In the genomic region with DNA sequence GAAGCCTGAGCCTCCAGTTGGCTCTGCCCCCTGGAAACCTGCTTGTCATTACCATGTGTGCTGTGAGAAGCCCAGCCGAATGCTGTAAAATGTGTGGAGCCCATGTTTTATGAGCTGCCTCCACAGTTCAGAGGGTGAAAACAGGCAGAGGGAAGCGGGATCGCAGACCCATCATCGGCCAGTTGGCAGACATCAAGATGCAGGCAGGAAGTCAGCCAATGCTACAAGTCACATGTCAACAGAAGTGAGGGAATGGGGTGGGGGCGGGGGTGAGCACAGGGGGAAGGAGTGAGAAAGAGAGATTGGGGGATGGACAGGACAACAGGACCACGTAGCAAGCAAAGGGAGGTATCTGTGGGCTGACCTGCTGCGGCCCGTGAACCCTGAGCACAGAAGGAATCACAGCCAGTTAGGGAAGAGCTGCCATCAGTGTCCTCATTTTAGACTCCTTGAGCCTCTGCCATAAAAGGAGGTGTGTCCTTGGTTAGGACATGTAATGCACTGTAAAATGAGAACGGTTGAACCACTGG, we compare ENCODE assay signal across 9 mouse cellular contexts. TPM values are rescaled to one million over a fixed set of nuclear protein-coding genes. Genes with fewer than 3 reads are reported as not detected.
DNase-seq lines count a peak whose midpoint lies in the region; ATAC-seq and TF ChIP-seq lines count a peak whose summit lies in the region.
"Had no signal": no experiment of that assay in that cellular context is flagged by ENCODE, and none has a peak within 500 bp of the region (broad histone marks: within the 10 kb centered on the region; RNA-seq: fewer than 3 reads in every experiment).

No protein-coding gene starts in this region.

- no peak overlapping the region for H3K9ac ChIP-seq in heart, adult 2 months (ENCODE audit: low read depth, low read length)
- H3K9ac ChIP-seq in stomach, postnatal 0 days (ENCODE audit: low read length): no peak overlapping the region
- H3K9ac ChIP-seq: midbrain, embryonic 12.5 days had no signal

- no peak for TF ChIP-seq CTCF in lung, adult 2 months (IDR thresholded peaks at IDR 0.05; ENCODE audit: insufficient read depth, low read length)
- no peak for TF ChIP-seq CTCF in heart, adult 2 months (IDR thresholded peaks at IDR 0.05)
- TF ChIP-seq CTCF in stomach, postnatal 0 days (IDR thresholded peaks at IDR 0.05; ENCODE audit: low read depth): no peak

- DNase-seq in lung, adult 18-20 months: peak; percentile 37 to 44
- DNase-seq in lung, adult 2 months: no peak
- DNase-seq in heart, adult 2 months: peak; percentile 60 to 73
- DNase-seq in kidney, postnatal 10 days: peak; percentile 79
- no peak for DNase-seq in stomach, postnatal 0 days (ENCODE audit: low spot score)
- DNase-seq in spleen, postnatal 4 days (ENCODE audit: low spot score in 2 of 2): no peak
- no peak for DNase-seq in Muller cell, postnatal 12 days (ENCODE audit: inconsistent ontology term)
- no peak for DNase-seq in thymus, adult 18-20 months

- peak overlapping the region; percentile 93 for H3K27ac ChIP-seq in heart, adult 2 months
- no peak overlapping the region for H3K27ac ChIP-seq in stomach, postnatal 0 days (replicated peaks)
- H3K27ac ChIP-seq: midbrain, embryonic 12.5 days had no signal

- no peak for TF ChIP-seq POLR2A in lung, adult 2 months (IDR thresholded peaks at IDR 0.05; ENCODE audit: borderline replicate concordance, extremely low read depth, low read depth, low read length)
- TF ChIP-seq POLR2A in heart, adult 2 months (IDR thresholded peaks at IDR 0.05; ENCODE audit: insufficient read depth, low read depth, low read length): no peak

- H3K4me3 ChIP-seq in lung, adult 2 months (replicated peaks; ENCODE audit: extremely low read depth, low read depth, low read length): no peak overlapping the region
- H3K4me3 ChIP-seq in heart, adult 2 months: no peak overlapping the region
- no peak overlapping the region for H3K4me3 ChIP-seq in stomach, postnatal 0 days (ENCODE audit: low read depth, low read length)
- H3K4me3 ChIP-seq: midbrain, embryonic 12.5 days had no signal

- peak; percentile 16; the same call in 1 of the 2 replicates for ATAC-seq in stomach, postnatal 0 days (ENCODE audit: low FRiP score, low TSS enrichment)

- H3K4me1 ChIP-seq in lung, adult 2 months (ENCODE audit: control insufficient read depth, insufficient read depth, low read length): peaks cover 15% of the 10 kb centered on the region
- H3K4me1 ChIP-seq in heart, adult 2 months (ENCODE audit: control insufficient read depth, insufficient read depth, low read length): peaks cover 14% of the 10 kb centered on the region
- peaks cover 19% of the 10 kb centered on the region for H3K4me1 ChIP-seq in stomach, postnatal 0 days (replicated peaks; ENCODE audit: control insufficient read depth, insufficient read depth)

- H3K9me3 ChIP-seq in stomach, postnatal 0 days (ENCODE audit: control insufficient read depth, low read length): no peaks in the 10 kb centered on the region
- H3K9me3 ChIP-seq: midbrain, embryonic 12.5 days had no signal

- 48% methylated on average over 9 of the region's 9 CpGs for WGBS in lung, adult 2 months
- WGBS in heart, adult 2 months: 29% methylated on average over 9 of the region's 9 CpGs
- WGBS in stomach, postnatal 0 days: 47% methylated on average over 9 of the region's 9 CpGs

- peak; percentile 72; the same call in 1 of the 2 replicates for TF ChIP-seq EP300 in heart, adult 2 months (IDR thresholded peaks at IDR 0.05; ENCODE audit: insufficient read depth, low read depth, low read length)
- TF ChIP-seq EP300 in stomach, postnatal 0 days (optimal IDR thresholded peaks at IDR 0.05): no peak

- no peak overlapping the region for H3K4me2 ChIP-seq in stomach, postnatal 0 days (replicated peaks; ENCODE audit: low read depth)
- H3K4me2 ChIP-seq: midbrain, embryonic 12.5 days had no signal

- no peaks in the 10 kb centered on the region for H3K27me3 ChIP-seq in heart, adult 2 months (ENCODE audit: control insufficient read depth, insufficient read depth, low read length)
- H3K27me3 ChIP-seq in stomach, postnatal 0 days (ENCODE audit: control insufficient read depth, insufficient read depth, low read length): no peaks in the 10 kb centered on the region
- H3K27me3 ChIP-seq: midbrain, embryonic 12.5 days had no signal

- intact Hi-C loops in heart, adult 2 months (cut with DNase I): no loop called here

- peaks cover 5% of the 10 kb centered on the region for H3K36me3 ChIP-seq in heart, adult 2 months (ENCODE audit: control insufficient read depth, insufficient read depth, low read length)
- no peaks in the 10 kb centered on the region for H3K36me3 ChIP-seq in stomach, postnatal 0 days (ENCODE audit: control insufficient read depth, insufficient read depth, low read length)
- H3K36me3 ChIP-seq: midbrain, embryonic 12.5 days had no signal

- no peaks in the 10 kb centered on the region for H3K79me2 ChIP-seq in heart, adult 2 months (replicated peaks; ENCODE audit: control insufficient read depth, insufficient read depth, low read length)

RNA-seq across cellular contexts. Expression of a gene that starts 51.8 kb away (rescaled TPM):
- 45.2 and 56.8 TPM in 2 replicates for polyA plus RNA-seq in lung, adult 2 months (2012; rRNA removed)
- total RNA-seq in heart, adult 2 months (2021): 10 to 100 TPM; 52.8 to 54.7 TPM
- polyA plus RNA-seq in heart, adult 2 months (2012; rRNA removed): 33.1 and 47.6 TPM in 2 replicates
- 23.1 and 23.2 TPM in 2 replicates for polyA plus RNA-seq in stomach, postnatal 0 days (2015; fragmentation: Nextera tagmentation; extraction: Ambion mirVana)

Comparison
In these comparisons a context has a peak if more than half of its experiments do, and no peak if none do; other contexts are left out.
1. DNase-seq: peak in lung, adult 18-20 months (2 of 2), heart, adult 2 months (2 of 2) and kidney, postnatal 10 days (single experiment); none in lung, adult 2 months (single experiment), stomach, postnatal 0 days (single experiment), spleen, postnatal 4 days (0 of 2), Muller cell, postnatal 12 days (single experiment) and thymus, adult 18-20 months (0 of 2).